Mouse (Mus musculus): ENCODE results near the gene Slc34a3. TPM values are rescaled to one million over a fixed set of nuclear protein-coding genes. Genes with fewer than 3 reads are reported as not detected.

The Slc34a3 gene
- not detected in 2 replicates for polyA plus RNA-seq (2016; fragmentation: Nextera tagmentation; extraction: Ambion mirVana)

GRCm38 (mm10) chr2:25234050-25234449 lies at the start of gene Slc34a3:
TSS of gene Slc34a3 (minus strand) at chr2:25234364.
- no peak within 1 kb of the TSS for H3K9ac ChIP-seq (replicated peaks)
- H3K36me3 ChIP-seq = no peaks in the 10 kb centered on the region
- no peak within 1 kb of the TSS for H3K4me3 ChIP-seq
- H3K9me3 ChIP-seq = no peaks in the 10 kb centered on the region
- WGBS = 84% methylated on average over 3 of the region's 3 CpGs
- no peaks in the 10 kb centered on the region for H3K4me1 ChIP-seq
- no peak within 1 kb of the TSS for H3K4me2 ChIP-seq (replicated peaks)
- peaks cover 24% of the 10 kb centered on the region for H3K27me3 ChIP-seq
- no peak for ATAC-seq (ENCODE audit: low FRiP score, low read depth)
- no peak within 1 kb of the TSS for H3K27ac ChIP-seq (replicated peaks)

- Histone ChIP-seq H3K9me3 (no peaks in the 10 kb centered on the region), H3K27me3 (no peaks in the 10 kb centered on the region), H3K36me3 (peaks cover 98% of the 10 kb centered on the region), H3K4me1 (no peaks in the 10 kb centered on the region), H3K4me2 (replicated peaks) (no peak overlapping the region), H3K4me3 (no peak overlapping the region), H3K27ac (replicated peaks) (no peak overlapping the region), H3K9ac (replicated peaks) (no peak overlapping the region)
- 63% methylated on average over 13 of the region's 13 CpGs for WGBS
- no peak for ATAC-seq (ENCODE audit: low FRiP score, low read depth)
Observed at GRCm38 (mm10) chr2:25278928-25279882, 45.0 kb upstream of the Slc34a3 start.

- no peaks in the 10 kb centered on the region for H3K9me3 ChIP-seq
- H3K36me3 ChIP-seq = peaks cover 64% of the 10 kb centered on the region
- H3K4me2 ChIP-seq (replicated peaks) = peak overlapping the region; percentile 95
- no peaks in the 10 kb centered on the region for H3K27me3 ChIP-seq
- H3K27ac ChIP-seq (replicated peaks) = peak overlapping the region; percentile 78; the same call in 1 of the 2 replicates
- ATAC-seq (ENCODE audit: low FRiP score, low read depth) = no peak
- peak overlapping the region; percentile 93 for H3K4me3 ChIP-seq
- WGBS = 40% methylated on average over 16 of the region's 16 CpGs
- peaks cover 24% of the 10 kb centered on the region for H3K4me1 ChIP-seq
- peak overlapping the region; percentile 84 for H3K9ac ChIP-seq (replicated peaks)
Observed at GRCm38 (mm10) chr2:25273010-25273409, 38.8 kb upstream of the Slc34a3 start.

GRCm38 (mm10) chr2:25272515-25272914 lies 38.4 kb upstream of the Slc34a3 start:
- H3K36me3 ChIP-seq = peaks cover 59% of the 10 kb centered on the region
- no peaks in the 10 kb centered on the region for H3K27me3 ChIP-seq
- H3K4me2 ChIP-seq (replicated peaks) = peak overlapping the region; percentile 95
- H3K9ac ChIP-seq (replicated peaks) = peak overlapping the region; percentile 84
- WGBS = under 1% methylated on average over 28 of the region's 29 CpGs
- peak overlapping the region; percentile 78 for H3K27ac ChIP-seq (replicated peaks)
- peak overlapping the region; percentile 93 for H3K4me3 ChIP-seq
- peaks cover 29% of the 10 kb centered on the region for H3K4me1 ChIP-seq
- peak; percentile 71 for ATAC-seq (ENCODE audit: low FRiP score, low read depth)
- H3K9me3 ChIP-seq = no peaks in the 10 kb centered on the region

- WGBS = under 1% methylated on average over 55 of the region's 55 CpGs
- Histone ChIP-seq H3K4me3 (peak within 1 kb of the TSS; percentile 93), H3K27me3 (no peaks in the 10 kb centered on the region), H3K9me3 (no peaks in the 10 kb centered on the region), H3K27ac (replicated peaks) (peak within 1 kb of the TSS; percentile 78), H3K9ac (replicated peaks) (peak within 1 kb of the TSS; percentile 84), H3K4me2 (replicated peaks) (peak within 1 kb of the TSS; percentile 95), H3K4me1 (peaks cover 33% of the 10 kb centered on the region), H3K36me3 (peaks cover 54% of the 10 kb centered on the region)
- peak; percentile 97 for ATAC-seq (ENCODE audit: low FRiP score, low read depth)
Observed at GRCm38 (mm10) chr2:25271827-25272511, 37.8 kb upstream of the Slc34a3 start, which contains the start of the genes Ssna1 and Anapc2. TSS of gene Ssna1 (minus strand) at chr2:25272438. TSS of gene Anapc2 (plus strand) at chr2:25272478.

GRCm38 (mm10) chr2:25267746-25268309 lies 33.7 kb upstream of the Slc34a3 start:
- Histone ChIP-seq H3K4me3 (no peak overlapping the region), H3K4me1 (peaks cover 62% of the 10 kb centered on the region), H3K4me2 (replicated peaks) (no peak overlapping the region), H3K9ac (replicated peaks) (no peak overlapping the region), H3K27ac (replicated peaks) (no peak overlapping the region), H3K27me3 (peaks cover 29% of the 10 kb centered on the region), H3K36me3 (peaks cover 16% of the 10 kb centered on the region; the same call in 1 of the 2 replicates), H3K9me3 (no peaks in the 10 kb centered on the region)
- no peak for ATAC-seq (ENCODE audit: low FRiP score, low read depth)
- 73% methylated on average over 4 of the region's 4 CpGs for WGBS

- Histone ChIP-seq H3K27me3 (peaks cover 30% of the 10 kb centered on the region), H3K9me3 (no peaks in the 10 kb centered on the region), H3K27ac (replicated peaks) (no peak overlapping the region), H3K4me2 (replicated peaks) (no peak overlapping the region), H3K4me3 (no peak overlapping the region), H3K9ac (replicated peaks) (0 out of 2 replicates have a peak overlapping the region, but pooled peaks have one; percentile 31), H3K36me3 (peaks cover 16% of the 10 kb centered on the region; the same call in 1 of the 2 replicates), H3K4me1 (peaks cover 63% of the 10 kb centered on the region)
- ATAC-seq (ENCODE audit: low FRiP score, low read depth) = no peak
Observed at GRCm38 (mm10) chr2:25267241-25267640, 33.1 kb upstream of the Slc34a3 start.

- no peak overlapping the region for H3K4me3 ChIP-seq
- H3K27me3 ChIP-seq = peaks cover 30% of the 10 kb centered on the region
- H3K9me3 ChIP-seq = no peaks in the 10 kb centered on the region
- ATAC-seq (ENCODE audit: low FRiP score, low read depth) = no peak
- H3K36me3 ChIP-seq = peaks cover 16% of the 10 kb centered on the region; the same call in 1 of the 2 replicates
- peak overlapping the region; percentile 21; the same call in 1 of the 2 replicates for H3K4me2 ChIP-seq (replicated peaks)
- 55% methylated on average over 2 of the region's 2 CpGs for WGBS
- no peak overlapping the region for H3K27ac ChIP-seq (replicated peaks)
- peak overlapping the region; percentile 31; the same call in 1 of the 2 replicates for H3K9ac ChIP-seq (replicated peaks)
- H3K4me1 ChIP-seq = peaks cover 66% of the 10 kb centered on the region
Observed at GRCm38 (mm10) chr2:25266720-25267119, 32.6 kb upstream of the Slc34a3 start.

- Histone ChIP-seq H3K36me3 (peaks cover 16% of the 10 kb centered on the region; the same call in 1 of the 2 replicates), H3K9me3 (no peaks in the 10 kb centered on the region), H3K4me1 (peaks cover 61% of the 10 kb centered on the region), H3K27me3 (peaks cover 30% of the 10 kb centered on the region), H3K4me3 (peak overlapping the region; percentile 4; the same call in 1 of the 2 replicates), H3K27ac (replicated peaks) (no peak overlapping the region), H3K9ac (replicated peaks) (no peak overlapping the region), H3K4me2 (replicated peaks) (peak overlapping the region; percentile 21; the same call in 1 of the 2 replicates)
- WGBS = 64% methylated on average over 6 of the region's 6 CpGs
- no peak for ATAC-seq (ENCODE audit: low FRiP score, low read depth)
Observed at GRCm38 (mm10) chr2:25265897-25266656, 31.9 kb upstream of the Slc34a3 start.

- 0 out of 2 replicates have a peak overlapping the region, but pooled peaks have one; percentile 99 for H3K4me2 ChIP-seq (replicated peaks)
- WGBS = 82% methylated on average over 3 of the region's 3 CpGs
- H3K36me3 ChIP-seq = peaks cover 16% of the 10 kb centered on the region; the same call in 1 of the 2 replicates
- H3K4me3 ChIP-seq = no peak overlapping the region
- H3K9me3 ChIP-seq = no peaks in the 10 kb centered on the region
- H3K4me1 ChIP-seq = peaks cover 54% of the 10 kb centered on the region
- ATAC-seq (ENCODE audit: low FRiP score, low read depth) = no peak
- H3K27me3 ChIP-seq = peaks cover 30% of the 10 kb centered on the region
- H3K9ac ChIP-seq (replicated peaks) = 0 out of 2 replicates have a peak overlapping the region, but pooled peaks have one; percentile 24
- no peak overlapping the region for H3K27ac ChIP-seq (replicated peaks)
Observed at GRCm38 (mm10) chr2:25264851-25265250, 30.7 kb upstream of the Slc34a3 start.

- H3K27me3 ChIP-seq = peaks cover 30% of the 10 kb centered on the region
- H3K27ac ChIP-seq (replicated peaks) = no peak overlapping the region
- 76% methylated on average over 5 of the region's 5 CpGs for WGBS
- peak overlapping the region; percentile 82; the same call in 1 of the 2 replicates for H3K4me3 ChIP-seq
- peaks cover 13% of the 10 kb centered on the region; the same call in 1 of the 2 replicates for H3K36me3 ChIP-seq
- peaks cover 54% of the 10 kb centered on the region for H3K4me1 ChIP-seq
- peak overlapping the region; percentile 99; the same call in 1 of the 2 replicates for H3K4me2 ChIP-seq (replicated peaks)
- ATAC-seq (ENCODE audit: low FRiP score, low read depth) = no peak
- no peaks in the 10 kb centered on the region for H3K9me3 ChIP-seq
- peak overlapping the region; percentile 66 for H3K9ac ChIP-seq (replicated peaks)
Observed at GRCm38 (mm10) chr2:25264286-25264660, 30.1 kb upstream of the Slc34a3 start.
